Mouse (Mus musculus) small intestine, adult 2 months (tissue): Measurements from ENCODE around the gene Lsm11. TPM values are rescaled to one million over a fixed set of nuclear protein-coding genes. Genes with fewer than 3 reads are reported as not detected.

Experiments
- H3K27ac ChIP-seq: fragments of 200-500 bp; 2 replicates; pipeline ENCODE4 v1.5.1; 2012; ENCODE audit warnings: low read depth, low read length, control low read depth, inconsistent platforms; ENCODE audit not compliant: insufficient read depth
- H3K27me3 ChIP-seq: fragments of 200-500 bp; 2 replicates; pipeline ENCODE4 v1.6.1; 2012; ENCODE audit warnings: mild to moderate bottlenecking, moderate library complexity, low read length, inconsistent platforms; ENCODE audit not compliant: control insufficient read depth, insufficient read depth
- H3K36me3 ChIP-seq: fragments of 200-500 bp; 2 replicates; pipeline ENCODE4 v1.6.1; 2012; ENCODE audit warnings: mild to moderate bottlenecking, low read length, control low read depth, inconsistent platforms; ENCODE audit not compliant: control insufficient read depth, insufficient read depth
- H3K4me1 ChIP-seq: fragments of 200-500 bp; 2 replicates; pipeline ENCODE4 v1.6.1; 2012; ENCODE audit warnings: low read length, inconsistent platforms, mixed read lengths; ENCODE audit not compliant: control insufficient read depth, insufficient read depth, insufficient read length
- H3K4me3 ChIP-seq: fragments of 200-500 bp; 2 replicates; pipeline ENCODE4 v1.5.1; 2012; ENCODE audit warnings: low read depth, mild to moderate bottlenecking, control low read depth, inconsistent platforms, low read length, moderate library complexity
- CTCF ChIP-seq: fragments of 200-500 bp; IDR thresholded peaks from 2 replicates; pipeline ENCODE4 v1.5.1; 2012; ENCODE audit warnings: low read depth, mild to moderate bottlenecking, control low read depth, inconsistent platforms, low read length, moderate library complexity, mixed read lengths; ENCODE audit not compliant: insufficient replicate concordance, insufficient read length; ENCODE audit errors: extremely low read depth
- POLR2A ChIP-seq: fragments of 200-500 bp; IDR thresholded peaks from 2 replicates; pipeline ENCODE4 v1.6.1; 2012; ENCODE audit warnings: low read depth, mild to moderate bottlenecking, control low read depth, inconsistent platforms, low read length, moderate library complexity
- WGBS: fragments of 180-500 bp; shearing (Covaris S2); methylation state at CpG from one replicate; pipeline ENCODE4 v1.1.7; 2018; 5-methylcytosine and 5-hydroxymethylcytosine counted together
- polyA plus RNA-seq: library from polyadenylated mRNA; depleted of rRNA; stranded (reverse); fragments of >200 nt; gene quantifications from 2 replicates; pipeline ENCODE4 v1.2.3, GENCODE M21; 2012; rRNA removed

Gene Lsm11
- polyA plus RNA-seq: 2.1 and 3.1 TPM in 2 replicates

GRCm38 (mm10) chr11:45944643-45945156 lies at the start of gene Lsm11:
Lsm11 (minus strand) TSS chr11:45944935.
- no peak within 1 kb of the TSS for H3K27ac ChIP-seq
- H3K36me3 ChIP-seq: peaks cover 3% of the 10 kb centered on the region; the same call in 1 of the 2 replicates
- no peaks in the 10 kb centered on the region for H3K27me3 ChIP-seq
- TF ChIP-seq CTCF: peak; percentile 100
- 0 out of 2 replicates have a peak, but pooled peaks have one; percentile 21 for TF ChIP-seq POLR2A
- peaks cover 2% of the 10 kb centered on the region for H3K4me1 ChIP-seq
- 1% methylated on average over 55 of the region's 55 CpGs for WGBS
- H3K4me3 ChIP-seq: peak within 1 kb of the TSS; percentile 91

GRCm38 (mm10) chr11:45992087-45992486 lies 47.4 kb upstream of the Lsm11 start:
- TF ChIP-seq CTCF: no peak
- TF ChIP-seq POLR2A: no peak
- peaks cover 4% of the 10 kb centered on the region; the same call in 1 of the 2 replicates for H3K4me1 ChIP-seq
- 56% methylated on average over 13 of the region's 13 CpGs for WGBS
- no peak overlapping the region for H3K4me3 ChIP-seq
- H3K36me3 ChIP-seq: no peaks in the 10 kb centered on the region
- no peaks in the 10 kb centered on the region; the same call in 1 of the 2 replicates for H3K27me3 ChIP-seq
- H3K27ac ChIP-seq: no peak overlapping the region

- TF ChIP-seq CTCF: no peak
- TF ChIP-seq POLR2A: no peak
- Histone ChIP-seq H3K4me3 (no peak overlapping the region), H3K4me1 (peaks cover 4% of the 10 kb centered on the region; the same call in 1 of the 2 replicates), H3K36me3 (no peaks in the 10 kb centered on the region), H3K27me3 (no peaks in the 10 kb centered on the region; the same call in 1 of the 2 replicates), H3K27ac (no peak overlapping the region)
- WGBS: 10% methylated on average over 16 of the region's 16 CpGs
Observed at GRCm38 (mm10) chr11:45991604-45992003, 46.9 kb upstream of the Lsm11 start.

- Histone ChIP-seq H3K27ac (no peak overlapping the region), H3K27me3 (peaks cover 17% of the 10 kb centered on the region), H3K4me3 (peak overlapping the region; percentile 66), H3K4me1 (peaks cover 1% of the 10 kb centered on the region; the same call in 1 of the 2 replicates), H3K36me3 (no peaks in the 10 kb centered on the region)
- WGBS: 51% methylated on average over 19 of the region's 19 CpGs
- no peak for TF ChIP-seq CTCF
- TF ChIP-seq POLR2A: no peak
Observed at GRCm38 (mm10) chr11:45980893-45981253, 36.1 kb upstream of the Lsm11 start.

- TF ChIP-seq POLR2A: no peak
- no peak for TF ChIP-seq CTCF
- H3K4me3 ChIP-seq: peak within 1 kb of the TSS; percentile 66
- H3K4me1 ChIP-seq: peaks cover 1% of the 10 kb centered on the region; the same call in 1 of the 2 replicates
- H3K36me3 ChIP-seq: no peaks in the 10 kb centered on the region
- 12% methylated on average over 113 of the region's 115 CpGs for WGBS
- H3K27me3 ChIP-seq: peaks cover 17% of the 10 kb centered on the region
- H3K27ac ChIP-seq: no peak within 1 kb of the TSS
Observed at GRCm38 (mm10) chr11:45979946-45980892, 35.5 kb upstream of the Lsm11 start, which contains the start of gene Sox30. Sox30 (plus strand) TSS chr11:45980310.

GRCm38 (mm10) chr11:45976061-45976460 lies 31.3 kb upstream of the Lsm11 start:
- 77% methylated on average over 3 of the region's 3 CpGs for WGBS
- H3K4me1 ChIP-seq: peaks cover 1% of the 10 kb centered on the region; the same call in 1 of the 2 replicates

GRCm38 (mm10) chr11:45974466-45974865 lies 29.7 kb upstream of the Lsm11 start:
- TF ChIP-seq POLR2A (no peak), CTCF (no peak)
- 84% methylated on average over 8 of the region's 8 CpGs for WGBS
- H3K27me3 ChIP-seq: no peaks in the 10 kb centered on the region
- H3K27ac ChIP-seq: no peak overlapping the region
- no peaks in the 10 kb centered on the region for H3K36me3 ChIP-seq
- H3K4me1 ChIP-seq: no peaks in the 10 kb centered on the region
- H3K4me3 ChIP-seq: no peak overlapping the region

More at GRCm38 (mm10) chr11:45976061-45976460, 31.3 kb upstream of the Lsm11 start:
- H3K27me3 ChIP-seq: peaks cover 14% of the 10 kb centered on the region
- no peaks in the 10 kb centered on the region for H3K36me3 ChIP-seq
- H3K4me3 ChIP-seq: no peak overlapping the region
- no peak for TF ChIP-seq CTCF
- TF ChIP-seq POLR2A: no peak
- no peak overlapping the region for H3K27ac ChIP-seq
